Mouse (Mus musculus): Measurements from ENCODE around the gene Rab1a. TPM values are rescaled to one million over a fixed set of nuclear protein-coding genes. Genes with fewer than 3 reads are reported as not detected.
"Not testable (repeated sequence)": the region's sequence is repeated elsewhere in the genome, so short reads cannot be mapped to it uniquely, and the experiment has no call there.

The Rab1a gene
- polyA plus RNA-seq, 1 experiment from 2014 or later = 216 TPM

- no peak overlapping the region for H3K4me3 ChIP-seq (ENCODE audit: low read depth, low read length)
- DNase-seq (ENCODE audit: low spot score) (no peak), ATAC-seq (replicated peaks; ENCODE audit: low FRiP score, low TSS enrichment, low read depth) (no peak)
- H3K27me3 ChIP-seq (replicated peaks; ENCODE audit: control insufficient read depth, insufficient read depth, low read length) = no peaks in the 10 kb centered on the region
- no peak overlapping the region for H3K4me2 ChIP-seq (ENCODE audit: low read length)
- WGBS = 75% methylated on average over 2 of the region's 2 CpGs
- peaks cover 31% of the 10 kb centered on the region for H3K4me1 ChIP-seq (replicated peaks; ENCODE audit: control insufficient read depth, insufficient read depth, low read length)
- no peaks in the 10 kb centered on the region for H3K9me3 ChIP-seq (ENCODE audit: control insufficient read depth, low read length)
- no peak overlapping the region for H3K9ac ChIP-seq (ENCODE audit: low read length)
- no peak overlapping the region for H3K27ac ChIP-seq (ENCODE audit: low read depth)
- no peaks in the 10 kb centered on the region for H3K36me3 ChIP-seq (ENCODE audit: control insufficient read depth, insufficient read depth, low read length)
Measured at GRCm38 (mm10) chr11:20207589-20207988, 6.4 kb downstream of the Rab1a start.

GRCm38 (mm10) chr11:20211838-20212237, 10.6 kb downstream of the Rab1a start:
- Histone ChIP-seq H3K27me3 (replicated peaks; ENCODE audit: control insufficient read depth, insufficient read depth, low read length) (no peaks in the 10 kb centered on the region), H3K4me1 (replicated peaks; ENCODE audit: control insufficient read depth, insufficient read depth, low read length) (peaks cover 4% of the 10 kb centered on the region; the same call in 1 of the 2 replicates), H3K9me3 (ENCODE audit: control insufficient read depth, low read length) (no peaks in the 10 kb centered on the region), H3K4me3 (ENCODE audit: low read depth, low read length) (no peak overlapping the region), H3K9ac (ENCODE audit: low read length) (no peak overlapping the region), H3K4me2 (ENCODE audit: low read length) (no peak overlapping the region), H3K36me3 (ENCODE audit: control insufficient read depth, insufficient read depth, low read length) (peaks cover 17% of the 10 kb centered on the region), H3K27ac (ENCODE audit: low read depth) (no peak overlapping the region)
- WGBS = 77% methylated on average over 2 of the region's 2 CpGs
- ATAC-seq (replicated peaks; ENCODE audit: low FRiP score, low TSS enrichment, low read depth) (no peak), DNase-seq (ENCODE audit: low spot score) (no peak)

- no peak overlapping the region for H3K9ac ChIP-seq (ENCODE audit: low read length)
- no peak overlapping the region for H3K4me3 ChIP-seq (ENCODE audit: low read depth, low read length)
- no peak overlapping the region for H3K27ac ChIP-seq (ENCODE audit: low read depth)
- ATAC-seq (replicated peaks; ENCODE audit: low FRiP score, low TSS enrichment, low read depth) = no peak
- peaks cover 47% of the 10 kb centered on the region for H3K36me3 ChIP-seq (ENCODE audit: control insufficient read depth, insufficient read depth, low read length)
- DNase-seq (ENCODE audit: low spot score) = no peak
- H3K27me3 ChIP-seq (replicated peaks; ENCODE audit: control insufficient read depth, insufficient read depth, low read length) = no peaks in the 10 kb centered on the region
- H3K4me2 ChIP-seq (ENCODE audit: low read length) = no peak overlapping the region
- H3K4me1 ChIP-seq (replicated peaks; ENCODE audit: control insufficient read depth, insufficient read depth, low read length) = peaks cover 4% of the 10 kb centered on the region; the same call in 1 of the 2 replicates
- no peaks in the 10 kb centered on the region for H3K9me3 ChIP-seq (ENCODE audit: control insufficient read depth, low read length)
- WGBS = 94% methylated on average over 1 of the region's 1 CpGs
Measured at GRCm38 (mm10) chr11:20214779-20215178, 13.5 kb downstream of the Rab1a start.

GRCm38 (mm10) chr11:20216415-20216814, 15.2 kb downstream of the Rab1a start:
- no peak overlapping the region for H3K27ac ChIP-seq (ENCODE audit: low read depth)
- H3K4me3 ChIP-seq (ENCODE audit: low read depth, low read length) = no peak overlapping the region
- no peak overlapping the region for H3K9ac ChIP-seq (ENCODE audit: low read length)
- 84% methylated on average over 4 of the region's 4 CpGs for WGBS
- H3K4me2 ChIP-seq (ENCODE audit: low read length) = no peak overlapping the region
- no peaks in the 10 kb centered on the region for H3K4me1 ChIP-seq (replicated peaks; ENCODE audit: control insufficient read depth, insufficient read depth, low read length)
- no peak for ATAC-seq (replicated peaks; ENCODE audit: low FRiP score, low TSS enrichment, low read depth)
- peaks cover 60% of the 10 kb centered on the region for H3K36me3 ChIP-seq (ENCODE audit: control insufficient read depth, insufficient read depth, low read length)
- no peaks in the 10 kb centered on the region for H3K27me3 ChIP-seq (replicated peaks; ENCODE audit: control insufficient read depth, insufficient read depth, low read length)
- H3K9me3 ChIP-seq (ENCODE audit: control insufficient read depth, low read length) = no peaks in the 10 kb centered on the region
- no peak for DNase-seq (ENCODE audit: low spot score)

- H3K9me3 ChIP-seq (ENCODE audit: control insufficient read depth, low read length) = no peaks in the 10 kb centered on the region
- WGBS = 100% methylated on average over 1 of the region's 1 CpGs
Measured at GRCm38 (mm10) chr11:20217227-20217626, 16.0 kb downstream of the Rab1a start.

GRCm38 (mm10) chr11:20221671-20222070, 20.4 kb downstream of the Rab1a start:
- peaks cover 88% of the 10 kb centered on the region for H3K36me3 ChIP-seq (ENCODE audit: control insufficient read depth, insufficient read depth, low read length)
- H3K4me1 ChIP-seq (replicated peaks; ENCODE audit: control insufficient read depth, insufficient read depth, low read length); DNase-seq (ENCODE audit: low spot score); H3K9ac ChIP-seq (ENCODE audit: low read length); H3K27ac ChIP-seq (ENCODE audit: low read depth); ATAC-seq (replicated peaks; ENCODE audit: low FRiP score, low TSS enrichment, low read depth); H3K4me3 ChIP-seq (ENCODE audit: low read depth, low read length); H3K4me2 ChIP-seq (ENCODE audit: low read length); H3K9me3 ChIP-seq (ENCODE audit: control insufficient read depth, low read length); H3K27me3 ChIP-seq (replicated peaks; ENCODE audit: control insufficient read depth, insufficient read depth, low read length): not testable (repeated sequence)
- no CpG with 5 or more reads among the region's 1 CpGs for WGBS

More at GRCm38 (mm10) chr11:20217227-20217626, 16.0 kb downstream of the Rab1a start:
- Histone ChIP-seq H3K36me3 (ENCODE audit: control insufficient read depth, insufficient read depth, low read length) (peaks cover 64% of the 10 kb centered on the region), H3K4me3 (ENCODE audit: low read depth, low read length) (no peak overlapping the region), H3K27ac (ENCODE audit: low read depth) (no peak overlapping the region), H3K27me3 (replicated peaks; ENCODE audit: control insufficient read depth, insufficient read depth, low read length) (no peaks in the 10 kb centered on the region), H3K9ac (ENCODE audit: low read length) (no peak overlapping the region), H3K4me2 (ENCODE audit: low read length) (no peak overlapping the region), H3K4me1 (replicated peaks; ENCODE audit: control insufficient read depth, insufficient read depth, low read length) (no peaks in the 10 kb centered on the region)
- no peak for ATAC-seq (replicated peaks; ENCODE audit: low FRiP score, low TSS enrichment, low read depth)
- DNase-seq (ENCODE audit: low spot score) = no peak

- no peaks in the 10 kb centered on the region for H3K4me1 ChIP-seq (replicated peaks; ENCODE audit: control insufficient read depth, insufficient read depth, low read length)
- no peaks in the 10 kb centered on the region for H3K9me3 ChIP-seq (ENCODE audit: control insufficient read depth, low read length)
- no peak overlapping the region for H3K27ac ChIP-seq (ENCODE audit: low read depth)
- H3K4me3 ChIP-seq (ENCODE audit: low read depth, low read length) = no peak overlapping the region
- no peaks in the 10 kb centered on the region for H3K27me3 ChIP-seq (replicated peaks; ENCODE audit: control insufficient read depth, insufficient read depth, low read length)
- H3K36me3 ChIP-seq (ENCODE audit: control insufficient read depth, insufficient read depth, low read length) = peaks cover 86% of the 10 kb centered on the region
- no peak overlapping the region for H3K4me2 ChIP-seq (ENCODE audit: low read length)
- ATAC-seq (replicated peaks; ENCODE audit: low FRiP score, low TSS enrichment, low read depth) (no peak), DNase-seq (ENCODE audit: low spot score) (no peak)
- 77% methylated on average over 6 of the region's 6 CpGs for WGBS
- H3K9ac ChIP-seq (ENCODE audit: low read length) = no peak overlapping the region
Measured at GRCm38 (mm10) chr11:20224196-20224595, 23.0 kb downstream of the Rab1a start.

GRCm38 (mm10) chr11:20225938-20226337, 24.7 kb downstream of the Rab1a start:
- H3K9me3 ChIP-seq (ENCODE audit: control insufficient read depth, low read length) = no peaks in the 10 kb centered on the region
- no peak overlapping the region for H3K4me2 ChIP-seq (ENCODE audit: low read length)
- no peak overlapping the region for H3K27ac ChIP-seq (ENCODE audit: low read depth)
- DNase-seq (ENCODE audit: low spot score) = no peak
- no peak for ATAC-seq (replicated peaks; ENCODE audit: low FRiP score, low TSS enrichment, low read depth)
- no peaks in the 10 kb centered on the region for H3K27me3 ChIP-seq (replicated peaks; ENCODE audit: control insufficient read depth, insufficient read depth, low read length)
- WGBS = 92% methylated on average over 4 of the region's 4 CpGs
- H3K4me1 ChIP-seq (replicated peaks; ENCODE audit: control insufficient read depth, insufficient read depth, low read length) = no peaks in the 10 kb centered on the region
- no peak overlapping the region for H3K4me3 ChIP-seq (ENCODE audit: low read depth, low read length)
- peaks cover 88% of the 10 kb centered on the region for H3K36me3 ChIP-seq (ENCODE audit: control insufficient read depth, insufficient read depth, low read length)
- H3K9ac ChIP-seq (ENCODE audit: low read length) = no peak overlapping the region

- Histone ChIP-seq H3K36me3 (ENCODE audit: control insufficient read depth, insufficient read depth, low read length) (peaks cover 85% of the 10 kb centered on the region), H3K27me3 (replicated peaks; ENCODE audit: control insufficient read depth, insufficient read depth, low read length) (no peaks in the 10 kb centered on the region), H3K4me3 (ENCODE audit: low read depth, low read length) (no peak overlapping the region), H3K27ac (ENCODE audit: low read depth) (no peak overlapping the region), H3K4me1 (replicated peaks; ENCODE audit: control insufficient read depth, insufficient read depth, low read length) (no peaks in the 10 kb centered on the region), H3K4me2 (ENCODE audit: low read length) (no peak overlapping the region), H3K9me3 (ENCODE audit: control insufficient read depth, low read length) (no peaks in the 10 kb centered on the region), H3K9ac (ENCODE audit: low read length) (no peak overlapping the region)
- no peak for DNase-seq (ENCODE audit: low spot score)
- no peak for ATAC-seq (replicated peaks; ENCODE audit: low FRiP score, low TSS enrichment, low read depth)
- 78% methylated on average over 5 of the region's 5 CpGs for WGBS
Measured at GRCm38 (mm10) chr11:20228666-20229065, 27.4 kb downstream of the Rab1a start.
